Mouse (Mus musculus) cortical plate, adult 2 months (tissue): ENCODE results near the gene Ift46.

ENCODE experiments used
- CTCF ChIP-seq: fragments of 200-500 bp; IDR thresholded peaks from 2 replicates; pipeline ENCODE4 v1.5.1; 2011; ENCODE audit warnings: mild to moderate bottlenecking, control low read depth, low read length; ENCODE audit not compliant: insufficient read depth; ENCODE audit errors: extremely low read depth
- POLR2A ChIP-seq: fragments of 200-500 bp; IDR thresholded peaks from 2 replicates; pipeline ENCODE4 v1.6.1; 2011; ENCODE audit warnings: mild to moderate bottlenecking, low read length, control low read depth; ENCODE audit not compliant: insufficient read depth; ENCODE audit errors: extremely low read depth

DNA sequence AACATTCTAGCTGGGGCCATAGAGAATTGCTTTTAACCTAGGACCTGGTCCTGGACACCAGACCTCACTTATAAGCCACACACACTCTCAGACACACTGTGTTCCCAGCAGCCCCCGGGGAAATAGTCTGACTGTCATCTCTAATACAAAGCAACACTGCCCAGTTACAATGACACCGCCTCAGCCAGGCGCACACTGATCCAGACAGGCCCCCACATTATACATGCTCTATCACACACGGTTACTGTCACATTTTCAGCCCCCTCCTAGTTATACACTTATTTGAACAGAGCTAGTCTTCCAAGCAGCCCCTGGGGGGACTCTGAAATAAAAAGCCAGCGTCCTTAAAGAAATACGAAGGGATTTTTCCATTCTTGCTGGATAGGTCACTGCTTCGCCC lies 45.1 kb upstream of the Ift46 start:
- TF ChIP-seq CTCF (no peak), POLR2A (no peak)
